Comparison of ENCODE assay signal across 10 mouse cellular contexts in the genomic region with DNA sequence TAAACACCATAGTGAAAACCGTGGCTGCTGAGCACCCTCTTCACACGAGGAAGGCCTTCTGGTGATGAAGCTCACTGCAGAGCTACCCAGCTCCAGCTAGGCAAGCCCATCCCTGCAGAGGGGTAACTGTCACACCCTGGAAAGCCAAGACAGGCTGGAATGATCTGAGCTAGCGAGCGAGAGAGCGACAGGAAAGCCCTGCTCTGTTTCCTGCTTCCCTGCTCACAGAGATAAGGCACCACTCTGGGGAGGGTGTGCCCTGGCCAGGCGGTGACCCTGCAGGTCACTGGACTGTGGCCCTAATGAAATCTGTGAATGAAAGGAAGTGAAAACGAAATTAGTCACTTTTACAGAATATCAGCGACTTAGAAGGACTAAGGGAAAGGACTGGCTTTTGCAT. TPM values are rescaled to one million over a fixed set of nuclear protein-coding genes. Genes with fewer than 3 reads are reported as not detected.
DNase-seq lines count a peak whose midpoint lies in the region; TF ChIP-seq lines count a peak whose summit lies in the region.
"Had no signal": no experiment of that assay in that cellular context is flagged by ENCODE, and none has a peak within 500 bp of the region (broad histone marks: within the 10 kb centered on the region; RNA-seq: fewer than 3 reads in every experiment).

No protein-coding gene starts in this region.

- TF ChIP-seq CTCF in liver, adult 2 months (IDR thresholded peaks at IDR 0.05; ENCODE audit: low read depth, low read length) = no peak

- no peak for TF ChIP-seq POLR2A in liver, adult 2 months (IDR thresholded peaks at IDR 0.05; ENCODE audit: extremely low read depth, insufficient read depth, low read length)

- no peak overlapping the region for H3K9ac ChIP-seq in liver, adult 2 months (ENCODE audit: low read depth, low read length)

- no peaks in the 10 kb centered on the region for H3K79me2 ChIP-seq in liver, adult 2 months (ENCODE audit: control insufficient read depth, insufficient read depth, low read length)

- peaks cover 13% of the 10 kb centered on the region for H3K27me3 ChIP-seq in liver, adult 2 months (ENCODE audit: control insufficient read depth, insufficient read depth, low read length)
- peaks cover 73% of the 10 kb centered on the region for H3K27me3 ChIP-seq in megakaryocyte, embryonic 14.5 days (replicated peaks)

- H3K36me3 ChIP-seq in liver, adult 2 months (ENCODE audit: control insufficient read depth, insufficient read depth, low read length) = no peaks in the 10 kb centered on the region
- no peaks in the 10 kb centered on the region for H3K36me3 ChIP-seq in megakaryocyte, embryonic 14.5 days (replicated peaks; ENCODE audit: low read length)

- intact Hi-C loops in heart, postnatal 14 days (cut with DNase I) = no loop called here
- intact Hi-C loops in left cerebral cortex, postnatal 10 days (cut with DNase I) = no loop called here

- H3K4me3 ChIP-seq in liver, adult 2 months (ENCODE audit: insufficient read depth, low read depth, low read length) = no peak overlapping the region
- H3K4me3 ChIP-seq in megakaryocyte, embryonic 14.5 days (replicated peaks) = peak overlapping the region; percentile 33
- H3K4me3 ChIP-seq: myocyte had no signal

- H3K4me1 ChIP-seq in liver, adult 2 months (ENCODE audit: control insufficient read depth, insufficient read depth, low read length) = 0 out of 2 replicates have a peak, but pooled peaks cover 3% of the 10 kb centered on the region
- peaks cover 30% of the 10 kb centered on the region for H3K4me1 ChIP-seq in megakaryocyte, embryonic 14.5 days

- H3K9me3 ChIP-seq in megakaryocyte, embryonic 14.5 days = peaks cover 3% of the 10 kb centered on the region; the same call in 1 of the 2 replicates

- 0 out of 2 replicates have a peak overlapping the region, but pooled peaks have one; percentile 5 for H3K27ac ChIP-seq in liver, adult 2 months (replicated peaks; ENCODE audit: insufficient read depth, low read depth, low read length)

- 36% methylated on average over 8 of the region's 8 CpGs for WGBS in liver, adult 2 months

- peak; percentile 53 to 67 for DNase-seq in adrenal gland, adult (ENCODE audit: inconsistent age in 2 of 2, low spot score in 1 of 2)
- no peak for DNase-seq in adrenal gland, adult 18-20 months (ENCODE audit: low spot score in 2 of 2)
- DNase-seq in heart, postnatal 14 days = peak; percentile 41
- DNase-seq in liver, adult 2 months (ENCODE audit: extremely low read depth, low read depth, low spot score) = peak; percentile 27
- no peak for DNase-seq in cerebellum, postnatal 4 days (ENCODE audit: low spot score in 2 of 2)
- DNase-seq in layer of hippocampus, adult 9-11 months = no peak
- DNase-seq in left cerebral cortex, postnatal 10 days (ENCODE audit: extremely low spot score in 1 of 2, low spot score in 2 of 2) = no peak
- DNase-seq: cerebellum, postnatal 14 days had no signal

RNA-seq across cellular contexts. Expression of a gene that starts 4.2 kb away (rescaled TPM):
- 1 to 10 TPM; 7.1 to 7.3 TPM for total RNA-seq in adrenal gland, adult 18-20 months (2021)
- total RNA-seq in heart, postnatal 14 days (2021) = 10 to 100 TPM; 18.1 TPM
- total RNA-seq in liver, adult 2 months (2014; rRNA removed) = 2.3 and 2.5 TPM in 2 replicates
- polyA plus RNA-seq in liver, adult 2 months (2012; rRNA removed) = 0.78 TPM in 2 replicates
- polyA plus RNA-seq in megakaryocyte, embryonic 14.5 days (2012; ENCODE audit: insufficient read depth, low replicate concordance) = not detected in 2 replicates
- total RNA-seq in left cerebral cortex, postnatal 10 days (2021) = 1 to 10 TPM; 3.1 to 3.3 TPM
- polyA plus RNA-seq: myocyte had no signal

Comparison
In these comparisons a context has a peak if more than half of its experiments do, and no peak if none do; other contexts are left out.
1. DNase-seq: peak in adrenal gland, adult (2 of 2), heart, postnatal 14 days (2 of 2) and liver, adult 2 months (single experiment); none in adrenal gland, adult 18-20 months (0 of 2), cerebellum, postnatal 4 days (0 of 2), layer of hippocampus, adult 9-11 months (single experiment) and left cerebral cortex, postnatal 10 days (0 of 2).